Mouse (Mus musculus) layer of hippocampus, adult 8-10 months (tissue): ENCODE data around the gene Stat5b. TPM values are rescaled to one million over a fixed set of nuclear protein-coding genes. Genes with fewer than 3 reads are reported as not detected.

Experiments
- DNase-seq, 2 experiments: peaks; one replicate each; pipeline ENCODE4 v3.0.0; 2022; ENCODE audit warnings: low spot score in 2 of 2
- total RNA-seq, 4 experiments: library from RNA; stranded (reverse); gene quantifications; 2 replicates each; pipeline ENCODE4 v1.2.4; 2022

Stat5b gene
- total RNA-seq, 4 experiments from 2014 or later, result 13.3 to 18.4 (median 15.6) TPM

GRCm38 (mm10) chr11:100843070-100843669 lies 7.4 kb downstream of the Stat5b start:
- DNase-seq, result no peak

DNA sequence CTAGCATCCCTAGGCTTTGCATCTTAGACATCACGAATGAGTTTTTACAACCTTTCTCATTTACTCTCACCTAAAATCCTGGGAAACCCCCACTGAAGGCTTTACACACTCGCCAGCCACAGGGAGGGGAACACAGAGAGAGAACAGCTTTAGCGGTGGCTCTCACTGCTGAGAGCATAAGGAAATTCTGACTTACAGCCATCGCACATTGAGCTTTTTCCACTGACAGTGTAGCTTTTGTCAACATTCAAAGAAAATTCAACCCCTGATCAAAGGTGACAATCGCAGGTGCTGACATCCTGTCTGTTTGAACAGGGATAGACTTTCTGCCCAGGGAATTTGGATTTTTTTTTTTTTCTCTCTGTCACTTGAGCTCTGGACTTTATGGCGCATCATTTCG lies 8.5 kb downstream of the Stat5b start:
- no peak for DNase-seq

DNA sequence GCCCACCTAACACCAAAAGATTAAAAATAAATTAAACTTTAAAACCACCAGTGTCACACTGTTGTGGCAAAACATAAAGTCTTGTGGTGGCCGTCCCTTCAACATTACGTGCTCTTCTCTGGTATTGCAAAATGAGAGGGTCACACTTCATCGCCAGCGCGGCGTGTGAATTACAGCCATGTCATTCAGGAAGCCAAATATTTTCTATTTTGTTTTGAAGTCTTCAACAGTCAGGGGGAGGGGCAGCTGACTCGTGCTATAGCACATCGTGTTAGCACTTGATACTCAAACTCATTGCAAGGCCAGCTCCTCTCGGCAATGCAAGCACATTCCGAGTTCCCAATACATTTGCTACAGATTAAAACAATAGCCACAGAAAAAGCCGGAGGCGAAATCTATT lies 9.7 kb downstream of the Stat5b start:
- no peak for DNase-seq

DNA sequence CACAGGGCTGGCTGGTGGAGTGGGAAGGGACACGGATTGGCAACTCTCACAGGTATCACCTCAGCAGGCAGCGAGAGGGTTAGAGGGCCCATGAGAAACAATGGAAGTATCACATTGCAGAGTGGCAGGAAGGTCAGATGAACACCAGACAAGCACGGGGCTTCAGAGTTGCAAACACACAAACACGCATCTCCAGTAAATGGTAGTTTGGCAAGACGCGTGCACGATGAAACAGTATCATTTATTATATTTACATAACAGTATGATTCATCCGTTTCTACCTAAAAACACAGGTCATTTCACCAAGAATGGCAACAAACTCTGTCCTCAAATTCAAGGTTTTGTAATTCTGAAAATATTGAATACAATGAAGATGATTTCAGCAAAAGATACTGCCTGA lies 11.0 kb downstream of the Stat5b start:
- no peak for DNase-seq

DNA sequence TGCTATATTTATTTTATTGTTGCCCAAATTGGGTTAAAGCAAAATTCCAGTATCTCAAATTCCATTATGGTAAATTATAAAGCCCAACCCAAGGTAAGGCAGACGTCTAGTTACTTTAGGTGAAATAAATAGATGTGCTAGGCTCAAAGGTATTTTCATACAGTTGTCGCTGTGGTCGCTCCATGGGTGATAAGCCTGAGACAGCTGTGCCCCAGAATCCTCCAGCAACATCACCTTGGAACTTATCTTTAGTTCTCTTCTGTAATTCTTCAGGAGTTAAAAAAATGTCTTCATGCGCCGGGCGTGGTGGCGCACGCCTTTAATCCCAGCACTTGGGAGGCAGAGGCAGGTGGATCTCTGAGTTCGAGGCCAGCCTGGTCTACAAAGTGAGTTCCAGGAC lies 11.6 kb downstream of the Stat5b start:
- DNase-seq, result no peak

DNA sequence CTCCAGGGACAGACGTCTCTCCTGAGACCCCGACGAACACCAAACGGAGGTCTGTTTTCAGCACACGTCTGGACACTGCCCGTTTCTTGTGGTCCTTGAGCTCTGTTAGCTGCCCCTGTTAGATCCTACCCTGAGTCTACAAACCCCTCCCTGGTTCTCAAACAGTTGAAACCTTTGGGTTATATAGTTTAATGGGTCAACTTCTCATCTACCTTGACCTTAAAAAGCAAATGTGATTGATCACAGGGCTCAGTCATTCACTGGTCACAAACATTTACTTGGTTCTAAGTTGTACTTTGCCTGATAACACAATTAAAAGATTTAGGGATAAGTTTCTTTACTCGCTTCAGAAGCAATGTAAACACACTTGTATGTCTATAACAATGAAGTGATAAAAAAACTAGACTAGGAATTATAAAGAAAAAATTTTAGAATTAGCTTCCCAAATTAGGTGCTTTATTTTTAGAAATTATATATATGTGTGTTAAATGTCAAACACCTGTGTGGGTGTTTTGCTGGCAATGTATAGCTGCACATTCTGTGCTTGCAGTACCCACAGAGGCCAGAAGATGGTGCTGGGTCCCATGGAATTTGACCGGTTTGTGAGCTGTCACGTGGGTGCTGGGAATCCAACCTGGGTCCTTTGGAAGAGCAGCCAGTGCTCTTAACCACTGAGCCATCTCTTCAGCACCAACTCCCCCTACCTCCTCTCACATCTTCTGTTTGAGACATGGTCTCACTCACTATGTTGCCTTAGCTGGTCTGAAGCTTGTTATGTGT lies 13.4 kb downstream of the Stat5b start:
- no peak for DNase-seq

DNA sequence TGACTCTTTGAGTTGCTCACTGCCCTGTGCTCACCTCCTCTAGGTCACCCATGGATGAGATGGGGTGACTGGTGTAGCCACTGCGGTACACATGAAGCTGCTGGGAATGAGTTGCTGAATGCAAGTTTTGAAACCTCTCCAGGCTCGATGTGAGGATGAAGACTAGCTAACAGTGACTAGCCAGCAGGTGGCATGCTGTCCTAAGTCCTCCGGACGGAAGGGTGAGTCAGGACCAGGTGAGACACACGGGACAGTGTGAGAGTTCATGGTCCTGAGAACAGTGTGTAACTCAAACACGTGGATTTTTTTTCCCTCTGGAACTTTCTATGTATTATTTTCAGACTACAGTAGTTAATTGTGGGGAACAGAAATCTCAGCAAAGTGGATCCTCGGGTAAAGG lies 17.1 kb downstream of the Stat5b start:
- no peak for DNase-seq

DNA sequence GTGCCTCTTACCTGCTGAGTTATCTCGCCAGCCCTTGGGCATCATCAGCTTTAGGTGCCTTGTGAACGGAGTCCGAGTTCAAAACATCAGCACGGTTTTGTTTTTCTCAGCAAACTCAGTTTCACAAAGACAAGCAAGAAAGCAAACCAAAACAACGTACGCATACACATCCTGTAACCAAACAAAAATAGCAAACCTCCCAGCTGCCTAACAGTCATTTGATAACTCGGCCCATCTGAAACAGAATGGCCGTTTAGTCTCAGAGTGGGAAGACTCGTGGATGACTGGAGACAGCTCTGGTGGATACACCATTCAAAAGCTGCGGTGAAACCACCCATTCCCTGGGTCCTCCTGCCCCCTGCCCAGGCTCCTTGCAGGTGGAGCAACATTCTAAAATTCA lies 19.1 kb downstream of the Stat5b start:
- no peak for DNase-seq

- no peak for DNase-seq
Observed at GRCm38 (mm10) chr11:100829691-100830090, 20.8 kb downstream of the Stat5b start.

- DNase-seq, result no peak
Observed at GRCm38 (mm10) chr11:100828676-100829151, 21.8 kb downstream of the Stat5b start.

DNA sequence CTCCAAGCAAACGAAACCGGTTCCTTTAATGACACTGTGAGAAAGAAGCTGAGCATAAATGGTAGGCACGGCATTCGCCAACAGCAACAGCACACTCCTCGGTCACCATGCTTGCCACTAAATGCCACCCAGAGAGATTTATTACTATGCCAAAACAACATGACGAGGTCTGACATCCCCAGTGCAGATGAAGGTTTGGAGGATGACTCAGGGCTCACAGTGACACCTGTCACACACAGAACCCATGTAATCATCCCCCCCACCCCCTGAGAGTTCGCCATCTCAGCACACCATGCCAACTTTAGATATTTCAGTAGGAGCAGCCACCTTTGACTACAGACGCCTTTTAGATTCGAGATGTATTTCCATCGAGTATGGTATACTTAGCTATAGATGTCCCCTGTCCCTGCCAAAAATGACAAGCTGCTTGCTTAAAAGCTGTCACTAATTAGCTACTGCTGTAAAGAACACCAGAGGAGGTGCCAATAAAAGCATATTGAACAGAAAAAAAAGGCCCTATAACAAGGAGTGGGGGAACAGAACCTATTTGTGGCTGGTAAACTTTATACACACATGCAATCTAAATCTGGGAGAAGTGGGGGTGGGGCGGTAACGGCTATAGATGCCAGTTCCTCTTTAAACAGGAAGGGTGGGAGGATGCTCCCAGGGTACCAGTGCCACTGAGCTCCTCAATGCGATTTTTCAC lies 24.2 kb downstream of the Stat5b start:
- no peak for DNase-seq

DNA sequence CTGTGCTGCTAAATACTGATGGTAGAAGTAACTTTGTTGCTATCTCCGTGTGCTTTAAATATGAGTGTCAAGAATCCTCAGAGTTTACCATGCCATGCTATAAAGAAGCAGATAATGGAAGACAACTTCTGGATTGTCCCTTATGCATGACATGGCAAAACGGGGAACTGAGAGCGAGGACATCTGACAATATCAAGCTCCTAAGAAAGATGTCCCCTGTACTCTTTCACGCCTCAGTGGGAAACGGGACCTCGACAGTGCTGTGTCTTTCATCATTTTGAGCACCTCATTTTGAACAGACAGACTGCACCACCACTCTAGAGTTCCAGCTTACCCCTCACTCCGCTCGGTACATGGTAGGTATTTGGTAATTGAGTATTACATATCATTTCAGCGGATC lies 25.1 kb downstream of the Stat5b start:
- no peak for DNase-seq

DNA sequence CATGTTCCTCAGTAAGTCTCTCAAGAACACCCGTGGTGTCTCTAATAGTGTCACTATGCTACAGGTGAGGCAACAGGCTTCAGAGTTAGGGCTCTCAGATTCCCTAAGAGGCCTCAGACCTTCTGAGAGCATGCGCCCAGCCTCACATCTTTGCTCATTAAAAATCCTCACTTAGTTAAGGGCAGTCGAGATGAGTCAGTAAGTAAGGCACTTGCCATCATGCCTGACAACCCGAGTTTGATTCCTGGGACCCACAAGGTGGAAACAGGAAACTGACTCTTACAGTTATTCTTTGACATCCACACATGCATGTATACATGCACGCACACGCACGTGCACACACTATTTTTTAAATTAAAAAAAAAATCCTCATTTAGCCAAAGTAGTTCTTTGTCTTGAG lies 26.0 kb downstream of the Stat5b start:
- no peak for DNase-seq

- DNase-seq, result no peak
Observed at GRCm38 (mm10) chr11:100823543-100824313, 26.8 kb downstream of the Stat5b start.

- DNase-seq, result no peak
Observed at GRCm38 (mm10) chr11:100822365-100822764, 28.2 kb downstream of the Stat5b start.

GRCm38 (mm10) chr11:100821605-100822220 lies 28.8 kb downstream of the Stat5b start:
- DNase-seq, result no peak

DNA sequence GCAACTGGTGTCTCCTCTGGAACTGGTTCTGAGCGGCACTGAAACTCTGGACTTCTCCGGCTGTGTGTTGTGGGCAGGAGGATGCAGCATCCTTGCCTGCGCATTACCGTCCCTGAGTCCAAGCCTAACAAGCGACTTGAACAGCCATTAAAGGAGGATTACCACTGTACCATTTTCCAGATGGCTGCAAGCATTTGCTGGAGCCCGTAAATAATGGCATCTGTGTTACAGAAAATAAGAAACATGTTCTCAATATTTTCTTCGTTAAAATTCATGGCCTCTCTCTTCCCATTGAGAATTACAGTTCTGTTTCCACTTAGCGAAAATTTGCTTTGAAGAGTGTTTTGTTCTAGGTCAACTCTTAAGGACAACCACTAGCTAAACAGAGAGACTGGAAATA lies 30.5 kb downstream of the Stat5b start:
- DNase-seq, result no peak

- no peak for DNase-seq
Observed at GRCm38 (mm10) chr11:100819626-100820025, 30.9 kb downstream of the Stat5b start.

- no peak for DNase-seq
Observed at GRCm38 (mm10) chr11:100819048-100819447, 31.5 kb downstream of the Stat5b start.

DNA sequence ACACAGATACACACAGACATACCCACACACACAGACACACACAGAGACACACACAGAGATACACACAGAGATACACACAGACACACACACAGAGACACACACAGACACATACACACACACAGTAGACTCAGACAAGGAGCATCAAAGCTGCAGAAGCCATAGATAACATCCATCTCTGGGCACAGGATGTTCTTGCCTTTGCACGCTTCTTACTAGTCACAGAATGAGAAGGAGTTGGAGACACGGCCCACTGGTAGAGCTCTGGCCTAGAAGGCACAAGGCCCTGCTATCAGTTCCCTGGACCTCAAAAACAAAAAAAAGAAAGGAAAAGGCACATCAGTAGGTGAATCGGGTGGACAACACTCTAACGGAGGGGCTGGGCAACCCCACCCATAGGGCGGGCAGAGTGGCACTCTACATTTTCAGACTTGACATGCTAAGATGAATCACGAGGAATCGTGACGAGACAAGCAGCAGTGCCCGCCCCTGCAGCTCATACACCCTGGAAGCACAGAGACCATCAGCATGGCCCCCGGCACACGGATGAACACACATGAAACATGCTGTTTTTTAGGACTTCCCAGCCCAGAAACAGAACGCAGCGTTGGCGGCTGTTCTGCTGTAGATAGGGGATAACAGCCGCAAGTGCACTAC lies 32.0 kb downstream of the Stat5b start:
- no peak for DNase-seq

GRCm38 (mm10) chr11:100817311-100817710 lies 33.2 kb downstream of the Stat5b start:
- DNase-seq, result no peak
